Mouse (Mus musculus) E14TG2a.4 (cell line): Measurements from ENCODE around the gene Dck.

ENCODE experiments used
- CTCF ChIP-seq: conservative IDR thresholded peaks from 2 replicates; pipeline ENCODE4 v1.5.1; 2014; ENCODE audit warnings: low read length
- NANOG ChIP-seq: IDR thresholded peaks from 2 replicates; pipeline ENCODE4 v1.6.1; 2014; ENCODE audit warnings: borderline replicate concordance, low read length, mixed read lengths

DNA sequence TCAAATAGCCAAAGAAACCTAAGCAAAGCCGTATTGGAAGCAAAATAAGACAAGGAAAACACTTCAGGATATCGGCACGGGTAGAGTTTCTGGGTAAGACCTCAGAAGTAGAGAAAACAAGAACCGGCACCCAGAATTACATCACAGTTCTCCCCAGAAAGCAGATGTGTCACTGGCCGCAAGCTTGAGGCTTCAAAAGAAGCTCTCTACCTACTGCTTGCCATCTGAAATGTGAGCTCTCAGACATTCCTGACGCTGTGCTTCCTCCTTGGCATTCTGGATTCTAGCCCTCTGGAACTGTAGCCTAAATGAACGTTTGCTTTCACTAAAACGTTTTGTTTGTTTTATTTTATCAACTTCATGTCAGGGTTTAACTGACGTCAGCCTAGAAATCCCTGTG, 25.9 kb downstream of the Dck start:
- TF ChIP-seq CTCF (no peak), NANOG (no peak)
